Mouse (Mus musculus): ENCODE results near the gene Ms4a2. TPM values are rescaled to one million over a fixed set of nuclear protein-coding genes. Genes with fewer than 3 reads are reported as not detected.

Ms4a2 gene
- total and polyA plus RNA-seq, 3 experiments, result 0.17 TPM; not detected in 2

DNA sequence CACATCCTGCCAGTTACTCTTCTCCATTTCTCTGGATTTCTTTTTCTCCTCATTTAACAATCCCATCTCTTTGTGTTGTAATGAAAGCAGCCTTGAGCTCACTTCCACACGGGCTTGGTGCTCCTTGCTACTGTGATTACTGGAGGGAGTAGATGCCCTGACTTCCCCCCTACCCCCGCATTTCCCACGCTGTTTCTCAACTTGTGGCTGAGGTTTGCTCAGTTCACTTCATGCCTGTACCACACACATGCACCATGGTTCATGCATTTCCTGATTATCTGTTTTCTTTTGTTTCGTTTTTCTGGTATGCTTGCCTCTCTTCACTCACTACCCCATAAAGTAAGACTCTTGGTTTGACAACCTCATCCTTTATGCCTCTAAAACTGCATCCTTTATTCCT is 34.3 kb downstream of the Ms4a2 start:
- DNase-seq, result no peak

- DNase-seq, result no peak
Observed at GRCm38 (mm10) chr19:11574965-11575364, 48.6 kb downstream of the Ms4a2 start.

Other genes starting within 250 kb of the Ms4a2 start
- 1 to 10 TPM; 4.8 to 5.2 TPM for gene Ms4a4a, start 248.2 kb downstream of the Ms4a2 start, total RNA-seq (2021)
- 0.58 and 0.75 TPM in 2 replicates for gene Ms4a4a, start 248.2 kb downstream of the Ms4a2 start, polyA plus RNA-seq (2012; rRNA removed)
- gene Ms4a4c, start 218.9 kb downstream of the Ms4a2 start, total RNA-seq (2021), result 1 to 10 TPM; 1.8 to 2.1 TPM
- gene Ms4a4c, start 218.9 kb downstream of the Ms4a2 start, polyA plus RNA-seq (2012; rRNA removed), result 0.06 and 0.91 TPM in 2 replicates
- 1 to 10 TPM in 1 of 2 experiments, under 1 TPM in 1; 0.95 to 1.6 TPM for gene Ms4a4b, start 180.2 kb downstream of the Ms4a2 start, total RNA-seq (2021)
- gene Ms4a4b, start 180.2 kb downstream of the Ms4a2 start, polyA plus RNA-seq (2012; rRNA removed), result 0.02 and 0.26 TPM in 2 replicates
- 10 to 100 TPM; 12.0 to 12.5 TPM for gene Ms4a6c, start 154.4 kb downstream of the Ms4a2 start, total RNA-seq (2021)
- gene Ms4a6c, start 154.4 kb downstream of the Ms4a2 start, polyA plus RNA-seq (2012; rRNA removed), result 1.6 and 1.8 TPM in 2 replicates
- gene Gm8369, start 137.8 kb downstream of the Ms4a2 start, total RNA-seq (2021), result not detected
- gene Gm8369, start 137.8 kb downstream of the Ms4a2 start, polyA plus RNA-seq (2012; rRNA removed), result not detected in 2 replicates
- 1 to 10 TPM; 7.8 to 9.9 TPM for gene Ms4a6b, start 107.2 kb downstream of the Ms4a2 start, total RNA-seq (2021)
- gene Ms4a6b, start 107.2 kb downstream of the Ms4a2 start, polyA plus RNA-seq (2012; rRNA removed), result 1.8 and 2.4 TPM in 2 replicates
- gene Ms4a4d, start 86.9 kb downstream of the Ms4a2 start, total RNA-seq (2021), result 1 to 10 TPM; 1.8 to 4.0 TPM
- 6.9 and 7.6 TPM in 2 replicates for gene Ms4a4d, start 86.9 kb downstream of the Ms4a2 start, polyA plus RNA-seq (2012; rRNA removed)
- 1 to 10 TPM; 6.2 to 6.4 TPM for gene Ms4a6d, start 18.9 kb downstream of the Ms4a2 start, total RNA-seq (2021)
- 3.8 and 5.4 TPM in 2 replicates for gene Ms4a6d, start 18.9 kb downstream of the Ms4a2 start, polyA plus RNA-seq (2012; rRNA removed)
- not detected for gene Ms4a3, start 17.1 kb upstream of the Ms4a2 start, total RNA-seq (2021)
- gene Ms4a3, start 17.1 kb upstream of the Ms4a2 start, polyA plus RNA-seq (2012; rRNA removed), result not detected in 2 replicates
- gene Oosp2, start 36.8 kb upstream of the Ms4a2 start, total RNA-seq (2021), result under 1 TPM in 1 of 2 experiments, not detected in 1; 0.75 TPM
- gene Oosp2, start 36.8 kb upstream of the Ms4a2 start, polyA plus RNA-seq (2012; rRNA removed), result not detected in 2 replicates
- gene Oosp1, start 67.4 kb upstream of the Ms4a2 start, total RNA-seq (2021), result under 1 TPM in 1 of 2 experiments, not detected in 1; 0.66 TPM
- not detected in 2 replicates for gene Oosp1, start 67.4 kb upstream of the Ms4a2 start, polyA plus RNA-seq (2012; rRNA removed)
- not detected for gene Oosp3, start 73.3 kb upstream of the Ms4a2 start, total RNA-seq (2021)
- not detected in 2 replicates for gene Oosp3, start 73.3 kb upstream of the Ms4a2 start, polyA plus RNA-seq (2012; rRNA removed)
- gene Gif, start 123.8 kb upstream of the Ms4a2 start, total RNA-seq (2021), result not detected
- gene Gif, start 123.8 kb upstream of the Ms4a2 start, polyA plus RNA-seq (2012; rRNA removed), result not detected in 2 replicates
- 10 to 100 TPM; 56.9 to 75.6 TPM for gene Mrpl16, start 146.7 kb upstream of the Ms4a2 start, total RNA-seq (2021)
- gene Mrpl16, start 146.7 kb upstream of the Ms4a2 start, polyA plus RNA-seq (2012; rRNA removed), result 9.5 and 10.6 TPM in 2 replicates
- 1 to 10 TPM; 8.3 to 9.6 TPM for gene Stx3, start 195.7 kb upstream of the Ms4a2 start, total RNA-seq (2021)
- 9.1 and 9.5 TPM in 2 replicates for gene Stx3, start 195.7 kb upstream of the Ms4a2 start, polyA plus RNA-seq (2012; rRNA removed)
- not detected for gene Olfr1417, start 215.5 kb upstream of the Ms4a2 start, total RNA-seq (2021)
- not detected in 2 replicates for gene Olfr1417, start 215.5 kb upstream of the Ms4a2 start, polyA plus RNA-seq (2012; rRNA removed)
- not detected for gene Olfr1418, start 237.3 kb upstream of the Ms4a2 start, total RNA-seq (2021)
- not detected in 2 replicates for gene Olfr1418, start 237.3 kb upstream of the Ms4a2 start, polyA plus RNA-seq (2012; rRNA removed)

Measured in adrenal gland, adult 2 months (tissue).